Mouse (Mus musculus): Measurements from ENCODE around the gene Synrg. TPM values are rescaled to one million over a fixed set of nuclear protein-coding genes. Genes with fewer than 3 reads are reported as not detected.

Gene Synrg
- total and polyA plus RNA-seq, 3 experiments = 9.5 to 25.2 (median 15.8) TPM

DNA sequence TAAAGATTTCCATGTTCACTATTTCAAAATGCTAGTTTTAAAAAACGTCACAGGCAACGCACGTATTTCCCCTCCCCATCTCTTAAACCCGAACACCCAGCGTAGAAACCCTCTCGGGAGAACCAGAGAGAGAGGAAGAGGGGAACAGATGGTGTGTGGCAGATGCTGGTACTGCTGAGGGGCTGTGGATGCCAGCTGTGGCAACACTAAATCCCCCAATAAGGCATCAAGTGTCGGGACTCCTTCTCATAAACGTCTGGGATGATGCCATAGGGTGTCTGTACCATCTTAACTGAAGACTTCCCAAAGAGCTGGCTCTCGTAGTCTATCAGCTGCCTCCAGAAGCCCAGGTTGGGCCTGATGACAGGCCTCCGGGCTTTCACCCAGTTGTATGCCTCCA, 84.2 kb downstream of the Synrg start:
- no peak overlapping the region for H3K27ac ChIP-seq (ENCODE audit: insufficient read depth, low read depth)
- no peak overlapping the region for H3K4me2 ChIP-seq (ENCODE audit: insufficient read depth, low read depth, poor library complexity, severe bottlenecking)
- DNase-seq (ENCODE audit: extremely low read depth) = no peak
- peaks cover 63 to 71% of the 10 kb centered on the region in 2 experiments for H3K36me3 ChIP-seq (replicated peaks in 1 of 2; ENCODE audit: control insufficient read depth in 1 of 2, insufficient read depth in 1 of 2, low read length in 1 of 2)
- no peak overlapping the region for H3K9ac ChIP-seq (ENCODE audit: insufficient read depth, low read depth)
- H3K4me1 ChIP-seq (ENCODE audit: control insufficient read depth in 1 of 2, insufficient read depth in 2 of 2) = peaks cover 20 to 73% of the 10 kb centered on the region in 2 experiments
- no peak overlapping the region for H3K4me3 ChIP-seq (replicated peaks in 1 of 3; ENCODE audit: low read depth in 2 of 3, low read length in 2 of 3, poor library complexity in 1 of 3)
- H3K9me3 ChIP-seq (replicated peaks; ENCODE audit: low read length) = no peaks in the 10 kb centered on the region
- H3K27me3 ChIP-seq (replicated peaks) = no peaks in the 10 kb centered on the region
- TF ChIP-seq MXI1 (IDR thresholded peaks at IDR 0.05; ENCODE audit: low read depth, low read length) = no peak
- in situ Hi-C loops (cut with MboI; ENCODE audit: low pct_ligation_motif_present, low pct_unique_long_range_greater_than_20kb, low sequenced_read_pairs) (loop anchor here (10.0 kb wide), 1 partner anchor 264 kb away; no protein-coding TSS in a partner anchor), dilution Hi-C loops (cut with MboI; ENCODE audit: extremely low pct_ligation_motif_present, extremely low pct_unique_long_range_greater_than_20kb, low sequenced_read_pairs) (no loop called here)
- peaks cover 28% of the 10 kb centered on the region for H3K79me2 ChIP-seq (replicated peaks; ENCODE audit: control insufficient read depth, extremely low read depth, insufficient read depth, poor library complexity, severe bottlenecking)

DNA sequence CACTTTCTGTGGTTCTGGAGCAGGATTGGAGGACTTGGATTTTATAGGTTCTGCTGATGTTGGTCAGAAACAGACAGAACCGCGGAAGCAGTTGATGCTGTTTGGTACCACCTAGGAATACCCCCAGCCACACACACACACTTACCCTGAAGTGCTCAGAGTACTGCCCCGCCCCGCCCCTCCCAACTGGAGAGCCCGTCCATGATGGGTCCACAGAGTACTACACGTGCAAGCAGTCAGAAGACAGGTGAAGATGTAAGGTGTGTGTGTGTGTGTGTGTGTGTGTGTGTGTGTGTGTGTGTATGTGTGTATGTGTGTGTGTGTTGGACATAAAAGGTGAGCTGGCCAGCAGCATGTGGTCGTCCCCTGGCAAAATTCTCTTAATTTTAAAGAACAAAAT, 88.8 kb downstream of the Synrg start:
- Histone ChIP-seq H3K9ac (ENCODE audit: insufficient read depth, low read depth) (no peak overlapping the region), H3K27me3 (replicated peaks) (no peaks in the 10 kb centered on the region), H3K4me1 (ENCODE audit: control insufficient read depth in 1 of 2, insufficient read depth in 2 of 2) (peaks cover 22 to 58% of the 10 kb centered on the region in 2 experiments), H3K79me2 (replicated peaks; ENCODE audit: control insufficient read depth, extremely low read depth, insufficient read depth, poor library complexity, severe bottlenecking) (peaks cover 71% of the 10 kb centered on the region), H3K36me3 (replicated peaks in 1 of 2; ENCODE audit: control insufficient read depth in 1 of 2, insufficient read depth in 1 of 2, low read length in 1 of 2) (peaks cover 79 to 91% of the 10 kb centered on the region in 2 experiments), H3K27ac (ENCODE audit: insufficient read depth, low read depth) (no peak overlapping the region), H3K9me3 (replicated peaks; ENCODE audit: low read length) (peaks cover 6% of the 10 kb centered on the region), H3K4me3 (replicated peaks in 1 of 3; ENCODE audit: low read depth in 2 of 3, low read length in 2 of 3, poor library complexity in 1 of 3) (no peak overlapping the region), H3K4me2 (ENCODE audit: insufficient read depth, low read depth, poor library complexity, severe bottlenecking) (no peak overlapping the region)
- no peak for TF ChIP-seq GABPA (IDR thresholded peaks at IDR 0.05; ENCODE audit: insufficient replicate concordance, low read depth, low read length)
- TF ChIP-seq RAD21 (IDR thresholded peaks at IDR 0.05; ENCODE audit: low read depth, low read length) = no peak
- no peak for TF ChIP-seq UBTF (IDR thresholded peaks at IDR 0.05; ENCODE audit: low read depth, low read length)
- TF ChIP-seq MAFK (IDR thresholded peaks at IDR 0.05; ENCODE audit: insufficient replicate concordance, low read length) = no peak
- no peak for DNase-seq (ENCODE audit: extremely low read depth)
- in situ Hi-C loops (cut with MboI; ENCODE audit: low pct_ligation_motif_present, low pct_unique_long_range_greater_than_20kb, low sequenced_read_pairs) = no loop called here
- dilution Hi-C loops (cut with MboI; ENCODE audit: extremely low pct_ligation_motif_present, extremely low pct_unique_long_range_greater_than_20kb, low sequenced_read_pairs) = no loop called here

DNA sequence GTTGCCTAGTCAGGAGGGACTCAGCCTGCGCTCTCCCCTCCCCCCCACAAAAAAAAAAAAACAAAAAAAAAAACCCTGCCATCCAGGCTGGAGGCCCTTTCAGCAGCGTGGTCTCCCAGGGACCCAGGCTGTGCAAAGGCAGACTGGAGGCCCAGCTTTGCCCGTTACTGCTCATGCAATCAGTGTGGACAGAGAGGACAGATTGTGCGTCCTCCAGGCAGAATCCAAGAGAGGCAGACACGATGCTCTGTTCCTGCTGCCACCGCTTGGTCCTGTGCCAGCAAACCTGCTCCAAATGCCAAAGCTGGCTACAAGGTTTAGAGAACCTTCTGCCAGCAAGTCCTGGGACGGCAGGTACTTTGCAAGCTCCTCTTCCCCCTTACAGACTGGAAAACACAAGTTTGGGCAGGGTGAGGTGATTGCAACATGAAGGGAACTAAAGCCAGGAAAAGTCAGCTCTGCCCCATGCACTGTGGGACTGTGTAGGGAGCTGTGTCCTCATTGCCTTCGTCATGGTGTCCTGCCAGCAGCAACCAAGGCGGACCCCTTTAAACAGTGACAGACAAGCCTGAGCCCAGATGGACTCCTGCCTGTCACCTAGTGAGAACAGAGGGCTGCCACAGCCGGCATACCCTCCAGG, 89.4 kb downstream of the Synrg start:
- H3K9me3 ChIP-seq (replicated peaks; ENCODE audit: low read length) = peaks cover 6% of the 10 kb centered on the region

More for the DNA sequence above, 89.4 kb downstream of the Synrg start:
- Histone ChIP-seq H3K79me2 (replicated peaks; ENCODE audit: control insufficient read depth, extremely low read depth, insufficient read depth, poor library complexity, severe bottlenecking) (peaks cover 77% of the 10 kb centered on the region), H3K4me3 (replicated peaks in 1 of 3; ENCODE audit: low read depth in 2 of 3, low read length in 2 of 3, poor library complexity in 1 of 3) (no peak overlapping the region), H3K27me3 (replicated peaks) (no peaks in the 10 kb centered on the region), H3K9ac (ENCODE audit: insufficient read depth, low read depth) (no peak overlapping the region), H3K27ac (ENCODE audit: insufficient read depth, low read depth) (no peak overlapping the region), H3K4me2 (ENCODE audit: insufficient read depth, low read depth, poor library complexity, severe bottlenecking) (no peak overlapping the region), H3K4me1 (ENCODE audit: control insufficient read depth in 1 of 2, insufficient read depth in 2 of 2) (peaks cover 22 to 52% of the 10 kb centered on the region in 2 experiments), H3K36me3 (replicated peaks in 1 of 2; ENCODE audit: control insufficient read depth in 1 of 2, insufficient read depth in 1 of 2, low read length in 1 of 2) (peaks cover 79 to 91% of the 10 kb centered on the region in 2 experiments)
- in situ Hi-C loops (cut with MboI; ENCODE audit: low pct_ligation_motif_present, low pct_unique_long_range_greater_than_20kb, low sequenced_read_pairs) = no loop called here
- peak; percentile 92 for TF ChIP-seq ZNF384 (IDR thresholded peaks at IDR 0.05; ENCODE audit: low read depth, low read length)
- no peak for TF ChIP-seq MAX (IDR thresholded peaks at IDR 0.05; ENCODE audit: low read length)
- dilution Hi-C loops (cut with MboI; ENCODE audit: extremely low pct_ligation_motif_present, extremely low pct_unique_long_range_greater_than_20kb, low sequenced_read_pairs) = no loop called here
- no peak for DNase-seq (ENCODE audit: extremely low read depth)

Measured in CH12.LX (cell line).